Mouse (Mus musculus): ENCODE data around the gene Ugt1a6a.
"Not testable (repeated sequence)": the region's sequence is repeated elsewhere in the genome, so short reads cannot be mapped to it uniquely, and the experiment has no call there.

Ugt1a6a gene

DNA sequence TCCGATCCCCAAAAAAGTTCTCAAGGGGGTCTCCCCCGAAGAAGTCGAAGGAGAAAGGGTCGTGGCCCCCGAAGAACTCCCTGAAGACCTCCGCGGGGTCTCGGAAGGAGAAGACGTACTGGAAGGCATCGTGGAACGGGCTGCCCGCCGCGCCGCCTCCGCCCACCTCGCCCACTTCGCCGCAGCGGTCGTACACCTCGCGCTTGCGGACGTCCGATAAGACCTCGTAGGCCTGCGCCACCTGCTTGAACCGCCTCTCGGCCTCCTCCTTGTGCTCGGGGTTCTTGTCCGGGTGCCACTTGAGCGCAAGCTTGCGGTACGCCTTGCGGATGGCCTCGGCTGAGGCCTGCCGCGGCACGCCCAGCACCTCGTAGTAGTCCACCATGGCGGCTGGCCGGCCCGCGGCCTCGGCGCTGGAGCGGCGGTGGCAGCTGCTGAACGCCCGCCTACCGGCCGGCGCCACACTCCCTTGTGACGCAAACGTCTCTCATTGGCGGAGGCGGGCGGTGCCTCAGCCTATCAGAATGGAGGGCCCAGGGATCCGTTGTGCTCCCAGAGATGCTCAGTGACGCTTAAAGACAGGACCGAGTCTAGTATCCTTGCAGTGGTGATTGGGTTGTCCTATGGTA is 70.8 kb downstream of the Ugt1a6a start, which contains the start of gene Dnajb3:
Gene Dnajb3 (minus strand): TSS at position 489 of the 629 bp plus-strand sequence.
- in situ Hi-C loops (cut with MboI, MseI), result loop anchor here (10.0 kb wide), 2 partner anchors 139 to 711 kb away; no protein-coding TSS in a partner anchor

DNA sequence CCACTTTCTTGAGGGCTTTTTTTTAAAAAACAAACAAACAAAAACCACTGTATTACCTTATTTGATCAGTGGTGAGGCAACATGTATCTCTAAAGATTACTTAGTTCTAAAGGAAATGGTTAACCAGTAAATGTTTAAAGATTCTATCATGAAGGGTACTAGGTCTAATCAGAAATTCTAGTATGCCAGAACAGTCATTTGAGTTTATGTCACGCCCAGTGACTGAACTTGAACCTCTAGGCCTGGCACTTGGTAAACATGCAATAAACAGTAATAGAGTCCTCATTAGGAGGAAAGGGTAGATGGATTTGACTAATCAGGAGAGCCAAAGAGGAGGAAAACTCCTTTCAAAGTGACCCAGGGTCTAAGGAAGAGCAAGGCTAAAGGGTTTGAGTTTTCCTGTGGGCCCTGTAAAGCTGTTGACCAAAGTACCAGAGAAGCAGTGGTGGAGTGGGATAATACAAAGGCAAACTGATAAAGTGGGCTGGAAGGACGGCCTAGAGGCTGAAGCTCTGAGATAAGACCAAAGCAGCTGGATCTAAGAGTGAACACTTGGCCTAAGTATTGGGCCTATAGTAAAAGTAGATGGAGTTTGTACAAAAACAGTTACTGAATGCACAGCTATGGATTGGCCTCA is 72.4 kb downstream of the Ugt1a6a start:
- in situ Hi-C loops (cut with MboI, MseI), result loop anchor here (10.0 kb wide), 2 partner anchors 138 to 712 kb away; no protein-coding TSS in a partner anchor

DNA sequence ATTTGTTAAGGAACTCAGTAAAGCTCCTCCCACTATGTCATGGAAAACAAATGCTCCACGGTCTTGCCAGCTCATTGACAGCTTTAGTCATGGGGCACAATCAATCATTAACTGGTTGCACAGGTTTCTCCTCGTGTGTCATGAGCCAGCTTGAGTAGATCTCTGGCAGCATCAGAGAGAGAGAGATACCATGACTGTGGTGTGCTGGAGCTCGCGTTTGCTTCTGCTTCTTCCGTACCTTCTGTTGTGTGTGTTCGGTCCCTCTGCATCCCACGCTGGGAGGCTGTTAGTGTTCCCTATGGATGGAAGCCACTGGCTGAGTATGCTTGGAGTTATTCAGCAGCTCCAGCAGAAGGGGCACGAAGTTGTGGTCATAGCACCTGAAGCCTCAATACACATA is 77.2 kb downstream of the Ugt1a6a start, which contains the start of gene Ugt1a1:
Gene Ugt1a1 (plus strand): TSS at position 148 of the 400 bp plus-strand sequence.
- in situ Hi-C loops (cut with MboI, MseI), result no loop called here

DNA sequence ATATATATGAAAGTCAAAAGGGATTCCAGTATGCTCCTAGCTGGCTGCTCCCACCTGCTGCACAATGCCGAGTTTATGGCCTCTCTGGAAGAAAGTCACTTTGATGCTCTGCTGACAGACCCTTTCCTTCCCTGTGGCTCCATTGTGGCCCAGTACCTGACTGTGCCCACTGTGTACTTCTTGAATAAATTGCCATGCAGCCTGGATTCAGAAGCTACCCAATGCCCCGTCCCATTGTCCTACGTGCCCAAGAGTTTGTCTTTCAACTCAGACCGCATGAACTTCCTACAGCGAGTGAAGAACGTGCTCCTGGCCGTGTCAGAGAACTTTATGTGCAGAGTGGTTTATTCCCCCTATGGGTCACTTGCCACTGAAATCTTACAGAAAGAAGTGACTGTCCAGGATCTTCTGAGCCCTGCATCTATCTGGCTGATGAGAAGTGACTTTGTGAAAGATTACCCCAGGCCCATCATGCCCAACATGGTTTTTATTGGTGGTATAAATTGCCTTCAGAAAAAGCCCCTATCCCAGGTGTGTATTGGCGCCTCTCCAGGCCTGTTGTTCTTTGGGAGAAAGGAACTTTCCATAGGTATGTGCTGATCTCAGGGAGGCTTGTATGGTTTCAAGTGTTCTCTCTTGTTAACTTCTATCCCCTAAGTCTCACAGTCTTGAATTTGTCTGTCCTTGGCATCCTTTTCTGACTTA is 77.9 kb downstream of the Ugt1a6a start:
- in situ Hi-C loops (cut with MboI, MseI), result no loop called here

GRCm38 (mm10) chr1:88213061-88213460 is 78.5 kb downstream of the Ugt1a6a start:
- in situ Hi-C loops (cut with MboI, MseI), result no loop called here

DNA sequence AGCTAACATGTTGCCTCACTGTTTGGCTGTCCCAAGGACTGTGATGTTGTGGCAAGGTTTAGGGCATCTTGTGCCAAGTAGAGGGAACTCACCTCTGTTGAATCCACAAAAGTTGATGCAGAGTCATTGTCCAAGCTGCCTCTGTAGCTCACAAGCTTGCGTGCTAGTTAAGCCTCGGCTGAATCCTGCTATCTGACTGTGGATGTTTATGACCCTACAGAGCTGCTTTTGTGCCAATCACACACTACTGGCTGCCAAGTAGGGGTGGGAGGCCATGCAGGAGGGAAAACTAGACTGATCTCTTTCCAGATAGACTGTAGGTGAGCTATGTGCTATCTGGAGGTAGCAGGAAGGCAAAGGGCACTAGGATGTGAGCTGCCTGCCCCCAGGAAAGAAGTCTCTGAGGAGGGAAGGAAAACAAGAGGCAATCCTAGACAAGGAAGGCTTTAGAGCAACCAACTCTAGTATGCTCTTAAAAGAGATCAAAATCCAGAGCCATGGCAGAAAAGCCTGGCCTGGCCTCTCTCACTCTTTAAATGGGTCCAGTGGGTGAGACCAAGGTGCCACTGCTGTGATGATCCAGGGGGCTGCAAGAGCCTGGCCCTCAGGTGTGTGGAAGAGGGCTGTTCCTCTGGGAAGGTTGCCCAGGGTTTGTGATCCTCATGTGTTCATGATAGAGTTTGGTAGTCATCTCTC is 79.3 kb downstream of the Ugt1a6a start:
- in situ Hi-C loops (cut with MboI, MseI), result no loop called here

DNA sequence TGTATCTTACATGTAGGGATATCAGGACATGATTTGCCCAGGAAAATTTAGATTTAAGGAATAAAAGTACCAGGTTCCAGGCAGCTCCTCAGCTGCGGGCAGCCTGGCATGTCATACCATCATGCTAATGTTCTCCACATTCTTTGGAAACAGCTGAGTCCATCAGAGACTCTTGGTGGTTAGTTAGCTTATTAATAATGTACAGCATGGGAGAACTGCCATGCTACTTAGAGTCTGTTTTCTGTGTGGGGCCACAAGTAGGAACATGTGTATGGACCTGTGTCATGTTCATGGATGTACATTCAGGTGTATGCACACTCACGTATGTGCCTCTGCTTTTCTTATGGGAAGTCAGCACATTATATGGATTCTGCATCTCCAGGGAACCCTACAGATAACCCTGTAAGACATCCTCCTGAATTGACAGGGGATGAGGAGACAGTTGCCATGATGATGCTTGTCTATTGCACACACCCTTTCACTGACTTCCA is 79.9 kb downstream of the Ugt1a6a start:
- in situ Hi-C loops (cut with MboI, MseI), result no loop called here

DNA sequence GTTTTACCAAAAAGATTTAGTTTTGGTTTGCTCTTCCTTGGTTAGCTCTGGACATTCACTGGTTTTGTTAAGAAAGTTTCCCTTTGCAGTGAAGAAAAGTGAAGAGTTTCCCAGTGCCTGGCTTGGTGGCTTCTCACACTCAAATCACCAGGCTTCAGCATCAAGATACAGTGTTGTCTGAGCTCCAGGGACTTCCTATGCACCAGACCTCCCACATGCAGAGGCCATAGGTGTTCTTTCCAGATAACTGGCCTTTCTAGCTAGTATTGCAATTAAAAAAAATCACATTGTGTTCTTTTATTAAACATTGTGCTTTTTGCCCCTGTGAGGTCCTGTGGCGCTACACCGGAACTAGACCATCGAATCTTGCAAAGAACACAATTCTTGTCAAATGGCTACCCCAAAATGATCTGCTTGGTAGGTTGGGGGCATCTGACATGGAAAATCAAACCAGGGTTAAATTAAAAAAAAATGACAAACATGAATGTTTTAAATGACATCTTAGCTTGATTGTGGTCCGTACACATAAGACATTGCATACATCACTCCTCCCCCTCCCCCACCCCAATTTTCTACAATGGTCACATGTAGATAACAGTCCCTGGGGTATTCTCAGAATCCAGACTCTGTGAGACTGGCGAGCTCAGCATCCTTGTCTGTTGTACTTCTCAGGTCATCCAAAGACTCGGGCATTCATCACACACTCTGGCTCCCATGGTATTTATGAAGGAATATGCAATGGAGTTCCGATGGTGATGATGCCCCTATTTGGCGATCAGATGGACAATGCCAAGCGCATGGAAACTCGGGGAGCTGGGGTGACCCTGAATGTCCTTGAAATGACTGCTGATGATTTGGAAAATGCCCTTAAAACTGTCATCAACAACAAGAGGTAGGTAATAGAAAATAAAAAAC is 81.1 kb downstream of the Ugt1a6a start:
- in situ Hi-C loops (cut with MboI, MseI), result no loop called here

DNA sequence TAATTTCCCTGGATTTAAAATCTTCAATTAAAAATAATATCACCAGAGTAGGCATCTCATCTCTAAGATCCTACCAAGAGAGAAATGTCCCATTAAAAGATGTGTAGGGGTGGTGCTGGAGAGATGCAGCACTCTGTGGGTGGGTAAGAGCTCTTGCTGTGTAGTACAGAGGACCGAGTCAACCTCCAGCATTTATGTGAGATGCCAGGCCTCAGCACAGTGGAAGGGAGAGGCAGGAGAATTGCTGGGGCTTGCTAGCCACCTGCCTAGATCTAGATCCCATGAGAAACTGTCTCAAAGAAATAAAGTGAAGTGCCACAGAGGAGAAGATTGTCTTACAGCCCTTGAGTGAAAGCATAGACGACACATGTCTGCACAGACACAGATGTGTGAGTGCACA is 81.9 kb downstream of the Ugt1a6a start:
- in situ Hi-C loops (cut with MboI, MseI), result no loop called here

DNA sequence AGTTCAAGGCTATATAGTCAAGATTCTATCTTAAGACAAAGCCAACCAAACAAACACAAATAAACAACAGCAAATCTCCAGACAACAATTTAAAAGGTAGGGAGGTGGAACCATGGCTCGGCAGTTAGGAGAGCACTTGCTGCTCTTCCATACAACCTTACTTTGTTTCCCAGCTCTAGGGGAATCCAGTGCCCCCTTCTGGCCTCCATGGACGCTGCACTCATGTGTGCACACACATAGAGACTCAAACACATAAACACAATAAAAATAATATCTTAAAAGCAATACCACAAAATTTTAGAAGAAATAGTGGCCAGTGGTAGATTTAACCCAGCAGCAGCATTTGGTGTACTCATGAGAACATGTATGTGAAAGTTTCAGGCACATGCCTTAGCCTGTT is 82.5 kb downstream of the Ugt1a6a start:
- in situ Hi-C loops (cut with MboI, MseI), result no loop called here

DNA sequence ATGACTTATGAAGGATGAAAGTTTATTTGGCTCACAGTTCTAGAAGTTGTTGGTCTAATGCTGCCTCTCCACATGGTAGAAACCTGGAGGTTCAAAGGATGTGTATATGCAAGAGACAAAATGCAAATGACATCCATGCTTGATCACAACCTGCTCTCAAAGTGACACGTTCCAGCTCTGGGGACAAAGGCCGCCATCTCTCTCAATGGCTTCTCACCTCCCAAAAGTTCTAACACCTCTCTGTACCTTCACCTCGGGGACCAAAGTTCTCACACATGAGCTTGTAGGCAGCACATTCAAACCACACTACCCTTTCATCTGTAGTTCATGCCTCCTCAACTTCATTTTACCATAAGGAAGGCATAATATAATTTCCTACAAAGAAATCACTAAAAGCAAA is 83.0 kb downstream of the Ugt1a6a start:
- in situ Hi-C loops (cut with MboI, MseI), result no loop called here

DNA sequence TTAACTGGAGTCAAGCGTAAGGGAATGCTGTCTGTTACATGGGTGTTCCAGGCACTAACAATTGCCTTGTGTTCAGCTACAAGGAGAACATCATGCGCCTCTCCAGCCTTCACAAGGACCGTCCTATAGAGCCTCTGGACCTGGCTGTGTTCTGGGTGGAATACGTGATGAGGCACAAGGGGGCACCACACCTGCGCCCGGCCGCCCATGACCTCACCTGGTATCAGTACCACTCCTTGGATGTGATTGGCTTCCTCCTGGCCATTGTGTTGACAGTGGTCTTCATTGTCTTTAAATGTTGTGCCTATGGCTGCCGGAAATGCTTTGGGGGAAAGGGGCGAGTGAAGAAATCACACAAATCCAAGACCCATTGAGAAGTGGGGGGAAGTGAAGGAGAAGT is 83.4 kb downstream of the Ugt1a6a start:
- in situ Hi-C loops (cut with MboI, MseI), result no loop called here

DNA sequence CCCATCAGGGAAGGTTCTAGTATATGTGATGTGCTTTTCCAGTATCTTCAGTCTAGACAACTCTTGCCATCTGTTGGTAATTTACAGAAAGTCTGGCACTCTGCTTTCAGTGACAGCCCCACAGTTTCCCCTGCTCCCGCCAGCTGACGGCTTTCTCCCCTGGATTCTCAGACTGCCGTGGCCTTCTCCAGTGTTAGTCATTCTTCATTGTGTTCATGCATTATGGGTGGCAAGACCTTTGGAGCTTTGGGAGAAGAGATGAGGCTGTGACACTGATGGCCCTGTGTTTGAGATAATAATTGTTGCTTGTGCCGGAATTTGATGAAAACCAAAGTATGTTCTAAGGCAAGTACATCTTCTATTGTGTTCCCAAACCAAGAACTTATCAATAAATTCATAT is 84.0 kb downstream of the Ugt1a6a start:
- in situ Hi-C loops (cut with MboI, MseI), result no loop called here

DNA sequence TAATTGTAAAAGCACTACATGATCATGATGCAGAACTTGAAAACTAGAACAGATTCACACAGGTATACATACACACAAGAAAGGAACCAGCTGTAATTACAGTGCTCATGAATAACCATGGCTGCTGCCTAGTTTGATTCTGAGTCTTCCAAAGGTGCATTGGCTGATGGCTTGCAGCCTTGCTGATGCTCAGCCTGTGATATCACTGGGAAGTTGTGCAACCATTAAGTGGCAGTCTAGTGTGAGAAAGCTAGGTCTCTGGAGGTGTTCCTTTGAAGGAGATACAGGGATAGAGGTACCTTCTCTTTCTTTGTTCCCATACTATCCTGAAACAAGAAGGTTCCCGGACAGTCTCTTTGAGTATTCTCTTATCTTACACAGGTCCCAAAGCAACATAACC is 84.4 kb downstream of the Ugt1a6a start:
- in situ Hi-C loops (cut with MboI, MseI), result no loop called here

DNA sequence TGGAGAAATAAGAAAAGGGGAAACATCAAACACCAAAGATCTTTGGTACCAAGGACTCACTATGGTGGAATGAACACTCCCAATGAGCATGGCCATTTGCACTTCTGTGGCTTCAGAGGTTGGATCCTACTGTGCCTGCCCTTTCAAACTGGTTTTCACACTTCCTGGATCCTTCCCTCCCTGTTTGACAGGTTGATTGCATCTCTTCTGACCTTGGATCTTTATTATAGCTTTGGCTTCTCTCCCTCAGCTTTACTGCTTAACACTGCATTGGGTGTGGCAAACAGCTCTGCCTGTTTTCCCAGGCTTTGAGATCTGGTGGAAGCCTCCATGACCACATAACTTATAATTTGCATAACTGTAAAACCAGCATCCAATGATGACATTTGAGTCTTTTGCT is 85.7 kb downstream of the Ugt1a6a start:
- in situ Hi-C loops (cut with MboI, MseI), result no loop called here

GRCm38 (mm10) chr1:88222216-88222615 is 87.6 kb downstream of the Ugt1a6a start:
- in situ Hi-C loops (cut with MboI, MseI), result no loop called here

GRCm38 (mm10) chr1:88223011-88223515 is 88.5 kb downstream of the Ugt1a6a start:
- in situ Hi-C loops (cut with MboI, MseI), result not testable (repeated sequence)

DNA sequence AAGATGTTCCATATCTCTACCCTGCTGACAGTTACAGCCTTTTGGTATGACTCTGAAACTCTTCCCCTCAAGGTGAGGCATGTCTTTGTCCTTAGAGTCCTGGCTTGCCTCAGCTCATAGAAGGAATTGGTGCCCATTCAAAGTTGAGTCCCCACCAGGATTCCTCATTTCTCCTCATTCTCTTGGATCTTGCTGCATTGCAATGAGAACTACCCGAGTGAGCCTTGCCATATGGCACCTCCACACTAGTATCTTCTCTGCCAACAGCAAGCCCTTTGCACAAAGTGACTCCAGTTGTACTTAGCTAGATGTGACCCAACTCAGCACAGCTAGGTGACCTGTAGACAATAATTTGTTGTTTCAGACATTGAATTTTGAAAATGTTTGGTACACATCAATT is 89.0 kb downstream of the Ugt1a6a start:
- in situ Hi-C loops (cut with MboI, MseI), result no loop called here

- in situ Hi-C loops (cut with MboI, MseI), result no loop called here
Observed at GRCm38 (mm10) chr1:88224029-88224776, 89.6 kb downstream of the Ugt1a6a start.

- in situ Hi-C loops (cut with MboI, MseI), result not testable (repeated sequence)
Observed at GRCm38 (mm10) chr1:88225301-88225700, 90.7 kb downstream of the Ugt1a6a start.

All from T-helper 17 cell (primary cell).